Mouse (Mus musculus): ENCODE measurements around the gene Mrpl55.
"Not testable (repeated sequence)": the region's sequence is repeated elsewhere in the genome, so short reads cannot be mapped to it uniquely, and the experiment has no call there.

Mrpl55 gene

DNA sequence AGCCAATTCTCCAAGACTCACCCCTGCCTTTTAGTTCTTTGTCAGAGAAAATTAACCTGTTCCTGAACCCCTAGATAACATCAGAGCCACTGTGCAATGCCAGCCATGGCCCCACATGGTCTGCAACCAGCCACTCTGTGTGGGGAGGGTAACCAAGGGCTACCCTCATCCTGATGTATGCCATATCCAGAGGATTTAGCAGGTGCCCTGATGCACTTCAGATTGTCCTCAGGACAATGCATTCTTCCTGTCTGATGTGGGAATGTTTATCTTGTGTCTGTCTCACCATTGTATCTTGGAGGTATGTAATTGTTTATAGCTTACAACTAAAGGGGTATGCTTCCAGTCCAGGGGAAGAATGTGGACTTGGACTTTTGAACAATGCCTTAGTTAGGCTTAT lies 6.1 kb upstream of the Mrpl55 start:
- DNase-seq, result no peak

DNA sequence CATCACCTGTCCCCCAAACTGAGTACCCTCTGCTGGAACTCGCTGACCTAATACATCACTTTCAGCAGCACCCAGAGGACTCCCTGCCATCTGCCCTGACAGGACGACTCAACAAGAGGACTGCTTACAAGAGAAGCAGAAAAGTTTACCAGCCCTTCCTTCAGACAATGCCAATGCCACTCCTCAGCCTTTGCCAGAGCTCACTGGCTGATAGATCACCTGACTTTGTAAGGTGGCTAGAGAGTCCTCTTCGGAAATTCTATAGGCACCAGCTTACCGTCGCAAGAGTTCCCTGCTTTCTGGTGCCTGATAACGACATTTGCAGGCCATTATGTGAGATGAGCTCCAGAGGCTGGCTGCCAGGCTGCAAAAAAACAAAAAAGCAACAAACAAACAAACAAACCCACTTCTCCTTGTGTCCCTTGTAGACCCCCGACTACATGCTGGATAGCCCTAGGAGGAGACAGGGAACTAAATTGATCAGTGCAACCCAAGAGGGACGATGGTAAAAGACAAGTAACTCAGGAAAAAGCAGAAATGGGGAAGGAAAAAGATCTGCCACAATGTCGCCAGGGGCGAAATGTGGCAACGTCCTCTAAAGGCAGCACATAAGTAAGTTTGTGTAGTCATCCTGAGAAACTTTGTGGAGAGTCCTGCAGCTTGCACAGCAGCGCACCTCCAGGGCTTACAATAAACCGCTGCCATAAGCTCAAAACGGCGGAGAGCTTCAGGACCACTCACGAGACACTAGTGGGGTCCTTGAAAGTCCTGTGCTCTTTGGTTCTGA lies 877 bp upstream of the Mrpl55 start:
- no peak for DNase-seq

DNA sequence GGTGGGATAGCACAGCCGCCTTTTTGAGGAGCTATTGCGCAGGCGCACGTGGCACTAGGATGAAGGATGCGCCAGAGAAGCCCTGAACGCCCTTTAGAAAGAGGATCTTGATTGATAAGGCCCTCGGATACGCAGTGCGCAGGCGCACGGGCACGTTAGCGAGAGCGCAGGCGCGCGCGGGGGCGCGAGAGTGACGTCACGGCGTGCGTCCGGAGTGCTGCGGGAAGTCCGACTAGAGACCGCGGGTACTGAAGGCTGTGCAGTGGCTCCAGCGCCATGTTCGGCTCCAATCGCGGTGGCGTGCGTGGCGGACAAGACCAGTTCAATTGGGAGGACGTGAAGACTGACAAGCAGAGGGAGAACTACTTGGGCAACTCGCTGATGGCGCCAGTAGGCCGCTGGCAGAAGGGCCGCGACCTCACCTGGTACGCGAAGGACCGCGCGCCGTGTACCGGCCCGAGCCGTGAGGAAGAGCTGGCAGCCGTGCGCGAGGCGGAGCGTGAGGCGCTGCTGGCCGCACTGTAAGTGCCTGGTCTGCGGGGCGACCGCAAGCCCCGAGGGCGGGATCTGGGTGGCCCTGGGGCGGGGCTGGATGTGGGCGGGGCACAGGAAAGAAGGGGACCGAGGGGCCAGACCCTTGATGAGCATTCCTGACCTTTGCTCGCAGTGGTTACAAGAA lies 6.0 kb downstream of the Mrpl55 start, which contains the start of gene 2310033P09Rik:
Gene 2310033P09Rik, plus strand, starts transcription at position 169 of the 679 bp plus-strand sequence.
- peak; percentile 93 for DNase-seq

DNA sequence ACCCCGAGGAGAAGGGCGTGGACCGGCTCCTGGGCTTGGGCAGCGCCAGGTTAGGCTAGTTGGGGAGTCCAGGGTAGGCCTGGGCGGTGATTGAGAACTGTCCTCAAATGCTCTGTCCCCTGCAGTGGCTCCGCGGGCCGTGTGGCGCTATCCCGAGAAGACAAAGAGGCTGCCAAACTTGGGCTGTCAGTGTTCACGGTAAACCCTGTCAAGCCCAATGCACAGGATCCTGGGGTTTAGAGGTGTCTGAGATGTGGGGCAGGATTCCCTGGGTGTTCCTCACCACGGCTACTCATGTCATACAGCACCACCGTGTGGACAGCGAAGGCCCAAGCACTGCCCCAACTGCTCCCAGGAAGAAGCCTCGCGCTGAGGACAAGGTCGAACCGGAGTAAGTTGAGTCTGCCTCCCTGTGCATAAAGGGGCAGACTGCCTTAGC lies 6.7 kb downstream of the Mrpl55 start:
- peak; percentile 57 for DNase-seq

DNA sequence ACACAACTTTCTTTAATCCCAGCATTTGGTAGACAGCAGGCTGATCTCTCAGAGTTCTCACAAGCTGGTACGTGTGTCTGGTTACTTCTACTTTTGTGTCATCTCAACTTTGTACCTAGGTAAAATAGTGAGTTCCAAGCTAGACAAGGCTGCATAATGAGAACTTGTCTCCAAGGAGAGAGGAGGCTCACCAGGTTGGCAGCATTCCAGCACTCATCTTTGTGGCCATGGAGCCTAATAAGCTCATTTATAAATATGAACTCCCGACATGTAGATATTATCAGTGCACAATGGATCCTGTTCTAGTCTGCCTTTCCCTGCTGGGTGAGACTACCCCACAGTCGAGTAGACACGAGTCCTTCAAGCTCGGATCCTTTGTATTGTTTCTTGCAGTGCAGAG lies 7.3 kb downstream of the Mrpl55 start:
- no peak for DNase-seq

DNA sequence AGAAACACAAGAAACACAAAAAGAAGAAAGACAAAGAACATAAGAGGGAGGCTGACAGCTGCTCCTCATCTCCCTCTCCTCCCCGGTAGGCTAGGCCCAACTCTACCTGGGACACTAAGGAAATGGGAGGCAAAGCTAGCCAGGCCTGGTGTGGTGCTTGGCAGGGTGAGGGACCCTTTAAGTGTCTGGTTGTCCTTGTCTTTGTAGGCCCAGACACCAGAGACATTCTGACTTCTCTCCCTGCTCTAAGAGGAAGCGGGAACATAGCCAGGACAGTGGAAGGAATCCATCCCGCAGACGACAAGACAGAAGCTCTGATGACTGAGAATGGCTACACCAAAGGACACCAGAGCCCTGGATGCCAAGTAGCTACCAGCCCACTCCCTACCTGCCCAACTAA lies 7.7 kb downstream of the Mrpl55 start:
- no peak for DNase-seq

DNA sequence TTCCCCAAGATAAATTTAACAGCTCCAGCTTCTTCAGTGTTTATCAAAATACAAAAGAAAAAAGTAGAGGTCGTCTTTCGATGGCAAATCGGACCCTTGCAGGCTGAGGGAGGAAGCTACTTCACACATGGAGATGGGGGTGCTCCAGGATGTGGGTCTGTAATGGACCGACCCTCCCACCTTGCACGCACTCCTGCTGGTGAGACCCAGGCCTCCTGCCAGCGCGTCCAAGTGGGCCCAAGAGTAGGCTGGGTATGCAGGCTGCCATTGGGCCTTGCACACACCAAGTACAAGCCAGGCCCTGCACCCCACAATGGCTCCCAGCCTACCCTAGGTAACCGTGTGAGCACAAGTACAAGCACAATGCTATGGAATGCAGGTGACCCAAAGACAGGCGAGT lies 9.3 kb downstream of the Mrpl55 start:
- not testable (repeated sequence) for DNase-seq

DNA sequence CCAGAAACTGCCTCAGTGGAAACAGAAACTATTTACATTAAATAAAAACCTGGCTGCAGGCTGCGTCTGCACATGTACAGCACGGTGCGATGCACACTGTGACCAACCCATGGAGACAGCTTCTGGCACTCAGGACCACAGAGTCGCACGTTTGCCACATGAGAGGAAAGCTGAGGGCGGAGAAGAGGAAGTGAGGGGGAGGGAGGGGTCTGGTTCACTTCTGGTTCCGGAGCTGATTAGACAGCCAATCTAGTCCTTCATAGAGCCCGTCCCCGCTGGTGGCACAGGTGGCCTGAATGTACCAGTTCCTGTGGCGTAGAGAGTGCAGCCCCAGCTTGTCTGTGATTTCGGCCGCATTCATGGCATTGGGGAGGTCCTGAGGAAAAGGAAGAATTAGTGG lies 10.0 kb downstream of the Mrpl55 start:
- DNase-seq, result not testable (repeated sequence)

DNA sequence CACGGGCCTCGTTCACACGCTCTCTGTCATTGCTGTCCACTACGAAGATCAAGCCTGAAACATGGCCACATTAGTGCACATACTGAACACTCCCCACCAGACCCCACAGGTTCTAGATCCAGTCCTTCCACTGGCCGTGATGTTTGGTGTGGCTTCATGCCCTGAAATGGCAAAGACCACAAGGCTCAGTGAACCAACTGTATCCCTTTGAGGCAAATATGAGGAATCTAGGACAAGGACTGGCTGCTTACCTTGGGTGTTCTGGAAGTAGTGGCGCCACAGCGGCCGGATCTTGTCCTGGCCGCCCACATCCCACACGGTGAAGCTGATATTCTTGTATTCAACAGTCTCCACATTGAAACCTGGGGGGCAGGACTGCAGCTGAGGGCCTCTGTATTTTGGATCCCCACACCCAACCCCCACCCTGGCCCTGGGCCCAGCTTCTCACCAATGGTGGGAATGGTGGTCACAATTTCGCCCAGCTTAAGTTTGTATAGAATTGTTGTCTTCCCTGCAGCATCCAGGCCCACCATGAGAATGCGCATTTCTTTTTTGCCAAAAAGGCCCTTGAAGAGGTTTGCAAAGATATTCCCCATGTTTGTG lies 10.7 kb downstream of the Mrpl55 start:
- no peak for DNase-seq

DNA sequence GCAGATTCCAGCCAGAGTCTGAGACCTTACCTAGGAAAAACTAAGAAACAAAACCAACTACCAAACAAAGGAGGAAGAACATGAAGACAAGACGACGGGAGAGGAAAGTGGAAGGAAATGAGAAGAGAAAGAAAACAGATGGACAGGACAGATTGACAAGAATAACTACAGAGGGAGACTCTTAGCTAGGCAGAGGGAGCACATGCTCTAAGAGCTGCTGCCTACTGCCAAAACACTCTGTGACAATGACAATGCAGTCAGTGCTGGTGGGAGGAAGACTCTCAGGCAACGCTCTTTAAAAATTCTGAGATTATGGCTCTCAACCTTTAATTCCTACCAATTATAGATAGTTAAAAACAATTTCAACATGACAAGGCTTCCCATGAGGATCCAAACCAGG lies 14.7 kb downstream of the Mrpl55 start:
- no peak for DNase-seq

DNA sequence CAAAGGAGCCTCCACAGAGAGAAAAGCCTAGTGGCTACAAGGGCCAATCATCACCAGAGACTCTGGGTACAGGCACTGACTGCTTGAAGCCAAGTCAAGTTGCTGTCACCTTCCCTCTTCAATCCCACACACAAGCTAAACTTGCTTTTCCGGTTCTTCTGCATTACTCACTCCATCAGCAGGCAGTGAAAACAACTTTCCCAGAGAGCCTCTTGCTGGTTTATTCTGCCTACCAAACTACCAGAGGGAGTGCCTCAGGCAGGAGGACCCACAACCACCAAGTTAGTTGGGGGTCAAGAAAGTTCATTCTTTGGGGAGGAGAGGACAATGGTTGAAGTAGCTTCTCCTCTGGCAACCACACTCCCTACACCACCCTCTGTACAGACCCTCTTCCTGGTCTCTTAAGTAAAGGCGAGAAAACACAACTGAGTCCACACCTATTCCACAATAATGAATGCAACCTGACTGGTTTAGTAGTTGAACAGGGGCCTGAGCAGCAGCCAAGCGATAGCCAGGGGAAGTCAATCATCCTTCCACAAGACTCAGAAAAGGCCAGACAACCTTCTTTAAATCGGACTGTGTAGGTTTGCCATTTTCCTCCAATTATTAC lies 16.2 kb downstream of the Mrpl55 start:
- DNase-seq, result no peak

DNA sequence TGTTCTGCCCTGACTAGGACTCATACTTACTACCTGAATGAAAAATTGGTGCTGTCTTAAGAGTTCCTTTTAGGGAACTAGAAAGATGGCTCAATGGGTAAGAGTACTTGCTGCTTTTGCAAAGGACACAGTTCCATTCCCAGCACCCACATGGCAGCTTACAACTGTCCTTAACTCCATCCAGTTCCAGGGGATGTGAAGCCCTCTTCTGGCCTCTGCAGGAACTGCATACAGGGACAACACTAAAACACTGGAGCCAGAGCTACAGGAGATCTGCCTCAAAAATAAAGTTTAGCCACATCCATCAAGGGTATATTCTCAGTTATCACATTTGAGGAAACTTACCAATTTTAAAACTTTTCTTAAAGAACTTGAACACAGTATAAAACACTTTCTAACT lies 16.8 kb downstream of the Mrpl55 start:
- DNase-seq, result no peak

DNA sequence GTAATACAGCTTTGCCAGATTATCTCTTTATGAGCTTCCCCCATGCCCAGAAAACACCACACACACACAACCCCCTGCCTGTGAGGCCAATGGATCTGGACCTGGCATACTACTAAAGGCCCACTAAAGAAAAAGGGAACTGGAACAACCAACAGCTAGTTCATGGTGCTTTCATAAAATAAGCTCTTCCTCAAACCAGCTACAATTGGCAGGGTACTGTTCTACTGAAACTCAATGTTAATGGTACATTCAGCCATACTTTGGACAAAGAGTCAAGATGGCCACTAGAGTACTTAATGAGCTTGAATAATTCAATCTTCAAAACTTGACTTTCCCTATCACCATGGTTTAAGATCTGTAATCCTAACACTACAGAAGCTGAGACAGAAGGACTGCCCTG lies 19.3 kb downstream of the Mrpl55 start:
- no peak for DNase-seq

DNA sequence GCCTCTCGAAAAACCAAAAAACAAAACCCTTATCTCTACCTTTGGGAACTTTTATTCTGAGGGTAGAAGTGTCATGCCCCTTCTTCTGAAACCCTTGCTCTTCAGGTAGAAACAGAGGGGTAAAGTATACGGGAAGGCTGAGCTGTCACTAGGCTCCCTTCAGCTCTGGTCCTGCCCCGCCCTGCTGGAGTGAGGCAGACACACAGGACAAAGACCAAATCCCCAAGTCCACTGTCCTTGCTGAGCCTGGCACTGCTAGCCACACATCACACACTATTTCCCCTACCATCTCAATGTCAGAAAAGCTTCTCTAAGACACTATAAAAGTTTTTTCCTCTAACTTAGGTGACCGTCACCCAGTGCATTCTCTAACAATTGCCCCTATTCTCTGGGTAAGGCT lies 20.0 kb downstream of the Mrpl55 start:
- DNase-seq, result no peak

DNA sequence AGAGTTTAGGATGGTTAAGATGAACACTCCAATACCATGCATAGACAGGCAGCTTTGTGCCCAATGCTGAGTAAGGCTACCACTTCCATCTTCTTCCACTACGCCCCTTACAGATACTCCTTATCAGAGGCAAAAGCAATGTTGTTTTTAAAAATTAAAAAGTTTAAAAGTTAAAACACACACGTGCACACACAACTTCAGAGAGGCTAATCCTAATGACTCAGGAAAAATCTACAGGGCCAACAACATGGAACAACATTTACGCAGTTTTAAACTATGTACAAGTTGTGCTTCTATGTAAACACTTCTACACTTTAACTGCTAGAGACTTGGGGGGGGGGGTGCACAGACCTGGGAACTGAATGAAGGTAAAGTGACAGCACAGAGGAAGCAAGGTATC lies 21.7 kb downstream of the Mrpl55 start:
- no peak for DNase-seq

DNA sequence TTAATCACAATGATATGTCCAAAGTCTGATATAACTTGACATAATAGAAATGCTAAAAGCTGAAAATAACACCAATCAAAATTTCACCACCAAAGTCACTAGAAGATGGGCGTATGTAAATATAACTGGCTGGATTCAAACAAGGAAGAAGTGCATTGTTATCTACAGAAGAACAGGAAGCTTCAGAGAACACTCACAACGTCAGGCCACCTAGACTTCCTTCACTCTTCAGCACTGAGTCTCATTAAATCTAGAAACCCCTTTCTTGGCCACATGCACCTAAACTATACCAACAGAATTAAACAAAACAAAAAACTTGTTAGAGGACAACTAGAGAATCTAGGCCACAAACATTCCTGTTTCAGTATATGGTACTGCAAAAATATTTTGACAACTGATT lies 22.2 kb downstream of the Mrpl55 start:
- DNase-seq, result no peak

DNA sequence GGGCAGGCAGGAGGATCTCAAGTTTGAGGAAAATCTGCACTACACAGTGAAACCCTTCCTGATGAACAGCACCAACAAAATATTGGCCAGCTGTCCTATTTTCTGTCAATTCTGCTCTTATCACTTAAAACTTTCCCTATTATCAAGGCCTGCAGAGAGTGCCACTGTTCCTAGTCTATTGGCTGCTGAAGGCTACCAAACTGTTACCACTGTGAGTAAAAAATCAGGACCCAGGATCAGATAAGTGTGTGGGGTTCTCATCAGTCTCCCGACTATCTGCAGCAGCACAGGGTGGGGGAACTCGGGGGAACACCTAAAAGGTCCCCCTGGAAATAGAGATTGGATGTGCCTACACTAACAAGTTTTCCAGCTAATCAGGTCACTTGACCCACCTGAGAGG lies 22.9 kb downstream of the Mrpl55 start:
- no peak for DNase-seq

DNA sequence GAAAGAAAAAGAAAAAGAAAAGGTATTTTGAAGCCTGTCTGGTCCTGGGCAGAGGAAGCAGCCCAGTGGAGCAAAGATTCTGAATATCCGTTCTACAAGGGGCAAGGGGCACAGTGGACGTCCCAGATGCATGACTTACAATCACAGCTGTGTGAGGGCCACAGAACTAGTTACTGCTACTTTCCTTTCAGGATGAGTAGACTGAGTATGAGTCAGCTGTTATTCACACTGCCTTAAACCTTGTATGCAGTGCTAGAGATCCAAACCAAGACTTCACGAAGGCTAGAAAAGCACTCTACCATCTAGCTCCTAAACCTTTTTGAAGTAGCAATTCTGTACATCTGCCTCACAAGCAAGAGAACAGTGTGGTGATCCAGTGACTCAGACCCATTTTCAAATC lies 24.0 kb downstream of the Mrpl55 start:
- DNase-seq, result no peak

DNA sequence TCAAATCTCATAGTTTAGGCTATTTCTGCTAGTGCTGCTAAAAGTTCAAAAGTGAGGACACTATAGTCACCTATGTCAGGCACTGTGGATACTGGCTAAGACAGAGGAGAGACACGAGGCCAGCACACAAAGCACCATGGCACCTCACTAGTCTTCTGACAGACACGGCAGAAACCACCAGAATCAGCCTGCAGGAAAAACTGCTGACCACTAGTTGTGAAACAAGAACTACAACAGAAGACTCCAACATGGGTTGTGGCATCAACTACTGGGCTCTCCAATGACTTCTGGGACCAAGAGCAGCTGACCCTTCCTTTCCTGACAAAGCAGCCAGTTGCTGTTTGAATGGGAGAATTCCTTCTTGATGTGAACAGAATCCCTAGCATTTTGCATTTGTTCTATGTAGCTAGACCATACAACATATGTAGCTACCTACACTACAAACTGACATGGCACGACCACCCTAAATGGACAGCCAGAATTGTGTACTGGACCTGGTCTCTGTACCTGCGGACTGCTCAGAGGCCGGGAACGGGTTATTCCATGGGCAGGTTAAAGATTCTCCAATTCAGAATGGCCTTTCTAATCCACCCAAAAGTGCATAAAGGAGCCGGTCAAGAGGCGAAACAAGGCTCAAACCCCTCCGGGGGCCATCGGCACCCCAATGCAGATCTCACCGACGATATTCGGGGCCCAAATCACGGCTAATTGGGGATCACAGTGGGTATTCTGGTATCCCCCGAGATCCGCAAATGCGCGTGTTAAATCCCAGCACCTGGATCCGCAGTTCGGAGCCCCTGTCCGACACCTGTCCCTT lies 24.7 kb downstream of the Mrpl55 start:
- DNase-seq, result no peak

DNA sequence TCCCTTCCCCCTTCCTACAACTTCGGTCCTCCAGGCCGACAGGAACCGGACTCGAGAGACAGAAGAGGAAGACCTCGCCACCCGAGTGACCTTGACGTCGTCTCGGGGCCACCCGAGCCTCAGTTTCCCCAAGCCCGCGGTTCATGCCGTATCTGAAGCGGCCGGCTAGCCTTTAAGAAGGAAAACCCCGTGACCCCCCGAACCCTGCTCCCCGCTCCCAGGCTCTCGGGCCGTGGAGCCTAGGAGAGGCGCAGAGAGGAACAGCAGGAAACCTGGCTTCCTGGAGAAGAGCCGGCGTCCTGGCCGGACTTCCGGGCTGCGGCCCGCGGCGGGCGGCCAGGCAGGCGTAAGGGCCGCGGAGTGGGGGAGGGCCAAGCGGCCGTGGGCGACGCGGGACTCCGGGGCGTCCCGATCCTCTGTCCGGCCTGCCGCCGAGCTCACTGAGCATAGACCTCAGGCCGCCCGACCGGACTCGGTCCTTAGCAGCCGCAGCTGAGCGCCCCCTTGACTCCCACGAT lies 25.4 kb downstream of the Mrpl55 start:
- DNase-seq, result no peak

DNA sequence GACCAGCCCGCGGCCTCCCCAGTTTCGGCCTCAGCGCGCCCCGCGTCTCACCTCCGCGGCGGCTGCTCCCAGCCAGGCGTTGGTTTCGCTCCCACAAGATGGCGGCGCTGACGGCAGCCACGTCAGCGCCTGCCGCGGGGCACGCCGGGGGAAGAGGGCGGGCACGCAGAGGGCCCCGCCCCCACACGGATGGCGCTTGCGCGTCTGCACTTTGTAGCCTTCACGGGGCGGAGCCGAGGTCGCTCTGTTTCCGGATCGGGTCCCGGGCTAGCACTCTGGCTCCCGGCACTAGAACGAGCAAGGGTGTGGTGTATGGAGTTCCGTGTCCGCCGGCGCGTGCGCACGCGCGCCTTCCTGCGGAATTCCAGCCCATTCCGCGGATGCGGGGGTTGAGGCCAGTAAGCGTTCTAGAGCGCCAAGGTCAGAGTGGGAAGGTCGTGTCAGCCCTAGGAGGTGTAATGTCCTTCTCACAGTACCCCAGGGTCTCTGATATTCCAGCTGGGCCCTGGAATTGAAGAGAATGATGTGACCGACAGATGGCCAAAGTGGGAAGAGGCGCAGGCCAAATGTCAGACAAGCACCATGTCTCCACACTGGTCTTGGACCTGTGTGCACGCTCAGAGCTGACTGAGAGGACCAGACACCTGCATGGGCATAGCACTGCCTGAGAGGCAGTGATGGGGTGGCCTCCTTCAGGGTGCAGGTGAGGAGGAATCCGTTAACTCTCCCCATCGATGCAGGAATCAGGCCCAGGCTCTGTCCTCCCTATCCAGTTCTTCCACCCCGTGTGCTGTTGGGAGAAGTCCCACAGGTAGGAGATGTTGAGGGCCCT lies 26.1 kb downstream of the Mrpl55 start, which contains the start of gene Arf1:
Gene Arf1, minus strand, starts transcription at position 149 of the 832 bp plus-strand sequence.
- DNase-seq, result peak; percentile 96
